Mouse (Mus musculus) megakaryocyte, embryonic 14.5 days (primary cell): ENCODE measurements around the gene Olfr212. TPM values are rescaled to one million over a fixed set of nuclear protein-coding genes. Genes with fewer than 3 reads are reported as not detected.
A peak's percentile ranks its signal among the peaks of the same experiment; 100 is the strongest.
"Not testable (repeated sequence)": the region's sequence is repeated elsewhere in the genome, so short reads cannot be mapped to it uniquely, and the experiment has no call there.

ENCODE experiments used
- H3K27me3 ChIP-seq: replicated peaks from 2 replicates; pipeline ENCODE3; 2012; ENCODE audit warnings: inconsistent platforms
- H3K36me3 ChIP-seq: replicated peaks from 2 replicates; pipeline ENCODE3; 2012; ENCODE audit warnings: low read length, inconsistent platforms, mixed read lengths
- H3K4me1 ChIP-seq: 2 replicates; pipeline ENCODE4 v1.6.1; 2012; ENCODE audit warnings: inconsistent platforms
- H3K4me3 ChIP-seq: replicated peaks from 2 replicates; pipeline ENCODE3; 2012; ENCODE audit warnings: moderate library complexity, mild to moderate bottlenecking, inconsistent platforms
- H3K9me3 ChIP-seq: 2 replicates; pipeline ENCODE4 v1.6.1; 2012; ENCODE audit warnings: inconsistent platforms
- FLI1 ChIP-seq: IDR thresholded peaks from 2 replicates; pipeline ENCODE4 v1.6.1; 2012; ENCODE audit warnings: low read length, inconsistent platforms, mixed read lengths
- GATA1 ChIP-seq: IDR thresholded peaks from 3 replicates; pipeline ENCODE4 v1.6.1; 2012; ENCODE audit warnings: mixed read lengths, low read length, inconsistent platforms, borderline replicate concordance
- polyA plus RNA-seq: library from polyadenylated mRNA; stranded (reverse); fragments of >175 nt; gene quantifications from 2 replicates; pipeline ENCODE4 v1.2.3, GENCODE M21; 2012; ENCODE audit warnings: low replicate concordance; ENCODE audit not compliant: insufficient read depth

The Olfr212 gene
- polyA plus RNA-seq: not detected in 2 replicates

DNA sequence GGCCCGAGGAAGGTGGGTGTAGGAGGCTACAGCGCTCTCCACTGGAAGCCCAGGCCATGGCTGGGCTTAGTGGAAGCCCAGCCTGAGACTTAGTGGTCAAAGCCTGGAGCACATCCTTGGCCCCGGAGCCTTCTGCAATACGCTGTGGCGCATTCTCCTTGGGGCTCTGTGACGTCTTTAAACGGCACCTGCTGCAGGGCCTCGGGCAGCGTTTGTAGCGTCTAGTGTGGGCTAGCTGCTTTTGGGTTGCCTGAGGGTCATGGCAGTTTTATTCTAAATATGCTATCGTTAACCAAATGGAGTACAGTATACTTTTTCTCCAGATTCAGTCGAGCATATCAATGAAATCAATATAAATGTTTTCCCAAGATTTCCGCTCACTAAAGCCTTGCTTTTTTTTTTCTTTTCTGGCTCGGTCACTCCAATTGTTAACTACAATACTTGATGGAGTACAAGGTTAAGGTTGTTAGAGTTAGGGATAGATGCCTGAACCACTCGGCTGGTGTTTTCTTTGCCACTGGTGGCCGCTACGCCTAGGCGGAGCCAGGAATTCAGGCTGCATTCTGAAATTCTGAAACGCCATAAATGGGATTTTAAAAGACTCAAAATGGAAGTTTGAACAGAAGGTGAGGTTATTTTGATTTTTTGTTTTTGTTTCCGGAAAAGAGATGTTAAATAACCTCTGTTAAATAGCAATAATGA, at the start of gene Olfr212:
Gene Olfr212 (plus strand): TSS at position 215 of the 702 bp plus-strand sequence.
- H3K36me3 ChIP-seq, H3K4me3 ChIP-seq, H3K4me1 ChIP-seq, H3K27me3 ChIP-seq: not testable (repeated sequence)
- peaks cover 41% of the 10 kb centered on the region for H3K9me3 ChIP-seq

GRCm38 (mm10) chr6:116458728-116459127, 47.6 kb upstream of the Olfr212 start:
- no peak for TF ChIP-seq GATA1
- TF ChIP-seq FLI1: no peak
- Histone ChIP-seq H3K4me3 (peak overlapping the region; percentile 97), H3K36me3 (peaks cover 11% of the 10 kb centered on the region), H3K9me3 (no peaks in the 10 kb centered on the region), H3K27me3 (no peaks in the 10 kb centered on the region), H3K4me1 (peaks cover 99% of the 10 kb centered on the region)

- Histone ChIP-seq H3K9me3 (no peaks in the 10 kb centered on the region), H3K36me3 (peaks cover 6% of the 10 kb centered on the region), H3K4me3 (peak overlapping the region; percentile 97), H3K4me1 (peaks cover 99% of the 10 kb centered on the region), H3K27me3 (no peaks in the 10 kb centered on the region)
- no peak for TF ChIP-seq GATA1
- no peak for TF ChIP-seq FLI1
These were observed 47.1 kb upstream of the Olfr212 start for GRCm38 (mm10) chr6:116459232-116459631.

DNA sequence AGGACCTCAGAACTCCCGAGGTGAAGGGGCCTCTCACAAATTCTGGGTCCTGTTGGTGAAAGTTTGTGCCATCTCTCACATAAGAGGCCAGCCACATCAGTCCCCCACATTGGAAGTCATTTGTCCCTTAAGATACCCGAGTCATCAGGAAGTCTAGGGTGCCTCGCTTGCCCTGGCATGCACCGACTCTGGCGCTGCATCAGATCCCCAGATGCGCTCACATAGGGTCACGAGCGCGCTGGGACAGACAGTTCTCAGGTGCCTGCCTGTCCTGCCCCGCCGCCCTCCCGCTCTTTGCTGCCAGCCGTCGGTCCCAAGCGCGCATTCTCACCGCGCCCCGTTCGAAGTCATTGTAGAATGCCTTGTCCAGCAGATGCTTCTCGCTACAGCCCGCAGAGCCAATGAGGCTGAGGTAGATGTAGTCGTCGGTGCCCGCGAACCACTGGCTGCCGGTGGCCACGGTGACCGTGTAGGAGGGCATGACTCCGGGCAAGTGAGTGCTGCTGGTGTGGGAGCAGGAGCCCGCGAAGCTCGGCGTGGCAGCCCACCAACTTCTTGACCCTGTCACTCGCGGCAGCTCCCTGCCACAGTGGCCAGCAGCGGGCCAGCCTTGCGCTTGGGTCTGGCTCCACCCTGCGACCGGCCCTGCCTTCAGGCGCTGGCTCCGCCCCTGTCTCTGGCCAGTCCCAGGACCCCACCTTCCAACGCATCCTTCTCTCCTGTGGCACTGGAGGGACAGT, 45.6 kb upstream of the Olfr212 start, which contains the start of gene Alox5:
Gene Alox5 (minus strand): TSS at position 635 of the 740 bp plus-strand sequence.
- H3K36me3 ChIP-seq: peaks cover 3% of the 10 kb centered on the region
- peaks cover 98% of the 10 kb centered on the region for H3K4me1 ChIP-seq
- no peaks in the 10 kb centered on the region for H3K27me3 ChIP-seq
- H3K4me3 ChIP-seq: peak within 1 kb of the TSS; percentile 97
- TF ChIP-seq GATA1 (no peak), FLI1 (no peak)
- no peaks in the 10 kb centered on the region for H3K9me3 ChIP-seq

DNA sequence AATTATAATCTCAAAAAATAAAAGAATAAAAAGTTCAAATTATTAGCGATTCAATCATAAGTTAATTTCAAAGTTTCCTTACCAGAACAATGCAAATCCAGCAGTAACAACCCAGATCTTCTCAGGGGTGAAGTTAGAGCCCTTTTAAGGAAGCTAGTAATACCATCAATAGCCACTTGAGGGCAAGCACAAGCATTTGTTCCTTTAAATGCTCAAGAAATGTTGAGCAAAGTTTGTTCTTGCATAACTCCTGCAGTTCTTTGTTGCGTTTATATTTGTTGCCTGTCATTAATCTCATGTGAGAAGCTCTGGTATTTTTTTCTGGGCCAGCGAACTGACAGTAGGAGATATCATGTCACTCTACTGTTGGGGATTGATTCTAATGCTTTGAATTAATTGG, 38.2 kb upstream of the Olfr212 start:
- Histone ChIP-seq H3K27me3 (no peaks in the 10 kb centered on the region), H3K9me3 (no peaks in the 10 kb centered on the region), H3K4me1 (peaks cover 45% of the 10 kb centered on the region), H3K36me3 (no peaks in the 10 kb centered on the region), H3K4me3 (no peak overlapping the region)
- TF ChIP-seq GATA1 (no peak), FLI1 (no peak)

GRCm38 (mm10) chr6:116485081-116485480, 21.2 kb upstream of the Olfr212 start:
- 0 out of 2 replicates have a peak, but pooled peaks cover 5% of the 10 kb centered on the region for H3K9me3 ChIP-seq

GRCm38 (mm10) chr6:116486833-116487232, 19.5 kb upstream of the Olfr212 start:
- TF ChIP-seq FLI1 (no peak), GATA1 (no peak)
- 0 out of 2 replicates have a peak, but pooled peaks cover 5% of the 10 kb centered on the region for H3K9me3 ChIP-seq
- no peaks in the 10 kb centered on the region for H3K36me3 ChIP-seq
- H3K27me3 ChIP-seq: peaks cover 15% of the 10 kb centered on the region
- H3K4me3 ChIP-seq: no peak overlapping the region
- peaks cover 7% of the 10 kb centered on the region; the same call in 1 of the 2 replicates for H3K4me1 ChIP-seq

More at GRCm38 (mm10) chr6:116485081-116485480, 21.2 kb upstream of the Olfr212 start:
- Histone ChIP-seq H3K4me3 (no peak overlapping the region), H3K36me3 (no peaks in the 10 kb centered on the region), H3K4me1 (peaks cover 7% of the 10 kb centered on the region; the same call in 1 of the 2 replicates), H3K27me3 (peaks cover 3% of the 10 kb centered on the region)
- no peak for TF ChIP-seq FLI1

GRCm38 (mm10) chr6:116488791-116489190, 17.5 kb upstream of the Olfr212 start, which contains the start of gene Olfr211:
Gene Olfr211, plus strand, starts transcription at chr6:116489091.
- H3K4me1 ChIP-seq: peaks cover 8% of the 10 kb centered on the region
- peaks cover 17% of the 10 kb centered on the region for H3K27me3 ChIP-seq
- H3K9me3 ChIP-seq: peaks cover 5% of the 10 kb centered on the region; the same call in 1 of the 2 replicates
- TF ChIP-seq FLI1 (no peak), GATA1 (no peak)
- no peaks in the 10 kb centered on the region for H3K36me3 ChIP-seq
- no peak within 1 kb of the TSS for H3K4me3 ChIP-seq

GRCm38 (mm10) chr6:116493742-116494141, 12.6 kb upstream of the Olfr212 start:
- Histone ChIP-seq H3K9me3 (peaks cover 4% of the 10 kb centered on the region; the same call in 1 of the 2 replicates), H3K4me1 (peaks cover 5% of the 10 kb centered on the region; the same call in 1 of the 2 replicates), H3K27me3 (peaks cover 19% of the 10 kb centered on the region), H3K36me3 (no peaks in the 10 kb centered on the region), H3K4me3 (peak overlapping the region; percentile 2)
- no peak for TF ChIP-seq GATA1
- TF ChIP-seq FLI1: no peak

DNA sequence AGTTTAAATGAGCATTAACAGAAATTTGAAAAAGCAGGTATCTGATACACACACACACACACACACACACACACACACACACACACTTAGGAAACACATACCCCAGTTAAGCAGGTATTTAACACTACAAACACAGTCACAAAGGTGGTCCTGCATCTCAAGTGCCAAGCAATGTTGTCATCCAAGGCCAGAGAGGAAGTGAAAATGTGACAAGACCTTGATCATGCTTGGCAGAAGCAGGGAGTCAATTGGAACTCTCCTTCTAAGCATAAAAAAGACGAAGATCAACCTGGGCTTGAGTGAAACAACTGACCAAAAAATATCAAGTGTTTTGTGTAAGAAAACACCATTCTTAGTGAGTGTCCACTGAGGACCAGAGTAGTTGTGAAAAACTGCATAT, 10.4 kb upstream of the Olfr212 start:
- Histone ChIP-seq H3K36me3 (no peaks in the 10 kb centered on the region), H3K4me3 (no peak overlapping the region), H3K9me3 (peaks cover 8% of the 10 kb centered on the region), H3K4me1 (peaks cover 5% of the 10 kb centered on the region; the same call in 1 of the 2 replicates), H3K27me3 (peaks cover 10% of the 10 kb centered on the region)
- TF ChIP-seq GATA1: no peak
- TF ChIP-seq FLI1: no peak
